10 mouse cellular contexts compared by ENCODE assay signal in the genomic region with DNA sequence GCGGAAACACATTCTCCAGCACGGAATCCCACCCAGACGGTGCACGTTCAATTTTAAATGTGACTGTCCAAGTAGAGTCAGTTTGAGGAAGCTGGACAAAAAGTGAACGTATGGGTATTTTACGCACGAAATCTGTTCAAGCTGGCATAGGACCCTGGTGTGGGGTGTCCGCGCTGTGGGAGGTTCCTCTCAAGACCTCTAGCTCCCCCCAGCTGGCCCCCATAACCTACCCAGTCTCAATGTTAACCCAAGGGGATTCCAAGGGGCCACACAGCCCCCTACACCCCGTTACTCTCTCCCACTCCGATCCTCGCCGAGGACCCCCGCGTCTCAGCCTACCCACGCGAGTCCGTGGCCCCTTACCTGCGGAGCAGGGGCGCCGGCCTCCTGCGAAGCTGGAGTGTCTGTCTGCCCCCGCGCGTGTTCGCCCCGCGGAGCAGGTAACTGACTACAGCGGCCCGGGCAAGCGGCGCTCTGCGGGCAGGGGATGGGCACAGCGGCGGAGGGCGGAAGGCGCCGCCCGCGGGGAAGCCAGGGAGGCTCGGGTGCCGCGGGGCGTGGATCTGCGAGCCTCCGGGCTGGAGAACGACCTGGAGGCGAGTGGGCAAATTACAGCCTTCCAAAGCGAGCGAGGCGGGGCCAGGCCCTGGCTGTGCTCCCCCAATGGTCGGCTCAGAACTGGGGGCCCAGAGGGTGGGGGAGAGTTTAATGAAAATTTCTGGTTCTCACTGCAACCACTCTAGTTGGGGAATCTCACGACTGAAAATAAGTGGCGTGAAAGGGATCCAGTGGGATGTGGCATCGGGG. TPM values are rescaled to one million over a fixed set of nuclear protein-coding genes. Genes with fewer than 3 reads are reported as not detected.
DNase-seq lines count a peak whose midpoint lies in the region; ATAC-seq lines count a peak whose summit lies in the region.
"Not testable (repeated sequence)": the region's sequence is repeated elsewhere in the genome, so short reads cannot be mapped to it uniquely, and the experiment has no call there.
"Had no signal": no experiment of that assay in that cellular context is flagged by ENCODE, and none has a peak within 500 bp of the region (broad histone marks: within the 10 kb centered on the region; RNA-seq: fewer than 3 reads in every experiment).

No protein-coding gene starts in this region.

- not testable (repeated sequence) for H3K36me3 ChIP-seq in embryonic facial prominence, embryonic 15.5 days; heart, embryonic 12.5 days; intestine, embryonic 14.5 days (ENCODE audit: control insufficient read depth, insufficient read depth, low read length); limb, embryonic 12.5 days; neural tube, embryonic 15.5 days

- H3K27me3 ChIP-seq in embryonic facial prominence, embryonic 15.5 days, result peaks cover 49% of the 10 kb centered on the region
- H3K27me3 ChIP-seq in heart, embryonic 12.5 days (replicated peaks), result peaks cover 39% of the 10 kb centered on the region
- H3K27me3 ChIP-seq in intestine, embryonic 14.5 days (replicated peaks; ENCODE audit: control insufficient read depth, insufficient read depth, low read length), result peaks cover 57% of the 10 kb centered on the region
- peaks cover 57% of the 10 kb centered on the region for H3K27me3 ChIP-seq in limb, embryonic 12.5 days
- peaks cover 59% of the 10 kb centered on the region for H3K27me3 ChIP-seq in neural tube, embryonic 15.5 days (replicated peaks)

- not testable (repeated sequence) for H3K27ac ChIP-seq in embryonic facial prominence, embryonic 15.5 days (replicated peaks); heart, embryonic 12.5 days (ENCODE audit: poor library complexity, severe bottlenecking); intestine, embryonic 14.5 days (ENCODE audit: low read depth); limb, embryonic 12.5 days; neural tube, embryonic 15.5 days (replicated peaks)

- peak overlapping the region; percentile 69 for H3K4me3 ChIP-seq in embryonic facial prominence, embryonic 15.5 days (replicated peaks)
- H3K4me3 ChIP-seq in heart, embryonic 12.5 days, result peak overlapping the region; percentile 40
- peak overlapping the region; percentile 11; the same call in 1 of the 2 replicates for H3K4me3 ChIP-seq in intestine, embryonic 14.5 days (ENCODE audit: low read depth, low read length)
- H3K4me3 ChIP-seq in limb, embryonic 12.5 days (replicated peaks), result peak overlapping the region; percentile 69
- 0 out of 2 replicates have a peak overlapping the region, but pooled peaks have one; percentile 8 for H3K4me3 ChIP-seq in neural tube, embryonic 15.5 days (replicated peaks)

- WGBS in embryonic facial prominence, embryonic 15.5 days, result under 1% methylated on average over 55 of the region's 55 CpGs
- under 1% methylated on average over 55 of the region's 55 CpGs for WGBS in heart, embryonic 12.5 days
- under 1% methylated on average over 53 of the region's 55 CpGs for WGBS in intestine, embryonic 14.5 days
- WGBS in limb, embryonic 12.5 days, result 1% methylated on average over 55 of the region's 55 CpGs
- WGBS in neural tube, embryonic 15.5 days, result 1% methylated on average over 55 of the region's 55 CpGs

- peak overlapping the region; percentile 96 for H3K4me2 ChIP-seq in embryonic facial prominence, embryonic 15.5 days (replicated peaks)
- peak overlapping the region; percentile 83 for H3K4me2 ChIP-seq in heart, embryonic 12.5 days
- 0 out of 2 replicates have a peak overlapping the region, but pooled peaks have one; percentile 96 for H3K4me2 ChIP-seq in intestine, embryonic 14.5 days (ENCODE audit: low read length)
- H3K4me2 ChIP-seq in limb, embryonic 12.5 days, result peak overlapping the region; percentile 94
- peak overlapping the region; percentile 25; the same call in 1 of the 2 replicates for H3K4me2 ChIP-seq in neural tube, embryonic 15.5 days

- ATAC-seq in embryonic facial prominence, embryonic 15.5 days (ENCODE audit: insufficient number of reproducible peaks, low FRiP score, low TSS enrichment, low read depth); heart, embryonic 12.5 days (ENCODE audit: insufficient number of reproducible peaks, low FRiP score); intestine, embryonic 14.5 days (replicated peaks; ENCODE audit: low FRiP score, low TSS enrichment, low read depth); limb, embryonic 12.5 days (ENCODE audit: insufficient number of reproducible peaks, insufficient read depth, low FRiP score, low TSS enrichment, low read depth): not testable (repeated sequence)
- ATAC-seq in neural tube, embryonic 15.5 days (ENCODE audit: low FRiP score), result peak; percentile 19; the same call in 1 of the 2 replicates

- H3K9me3 ChIP-seq in embryonic facial prominence, embryonic 15.5 days (replicated peaks); heart, embryonic 12.5 days (replicated peaks); intestine, embryonic 14.5 days (ENCODE audit: control insufficient read depth, low read length); limb, embryonic 12.5 days; neural tube, embryonic 15.5 days (replicated peaks): not testable (repeated sequence)

- H3K9ac ChIP-seq in embryonic facial prominence, embryonic 15.5 days; heart, embryonic 12.5 days; intestine, embryonic 14.5 days (ENCODE audit: low read length); limb, embryonic 12.5 days (replicated peaks); neural tube, embryonic 15.5 days (replicated peaks): not testable (repeated sequence)

- peaks cover 31% of the 10 kb centered on the region for H3K4me1 ChIP-seq in embryonic facial prominence, embryonic 15.5 days
- peaks cover 17% of the 10 kb centered on the region for H3K4me1 ChIP-seq in heart, embryonic 12.5 days (replicated peaks)
- not testable (repeated sequence) for H3K4me1 ChIP-seq in intestine, embryonic 14.5 days (replicated peaks; ENCODE audit: control insufficient read depth, insufficient read depth, low read length)
- peaks cover 21% of the 10 kb centered on the region for H3K4me1 ChIP-seq in limb, embryonic 12.5 days (replicated peaks)
- H3K4me1 ChIP-seq in neural tube, embryonic 15.5 days, result peaks cover 34% of the 10 kb centered on the region

- peak; percentile 26 for DNase-seq in adrenal gland, adult 2 months
- DNase-seq in intestine, embryonic 14.5 days (ENCODE audit: low spot score), result peak; percentile 55
- DNase-seq in lung, postnatal 4 days, result peak; percentile 34 to 38
- peak; percentile 16 for DNase-seq in thymus, postnatal 25 days

RNA-seq across cellular contexts. Expression of a gene that starts 2.2 kb away (rescaled TPM):
- total RNA-seq in adrenal gland, adult 2 months (2021), result 1 to 10 TPM; 4.7 to 9.8 TPM
- 4.3 and 8.1 TPM in 2 replicates for polyA plus RNA-seq in adrenal gland, adult 2 months (2012; rRNA removed)
- polyA plus RNA-seq in embryonic facial prominence, embryonic 15.5 days (2015; fragmentation: Nextera tagmentation; extraction: Ambion mirVana), result 11.8 and 15.8 TPM in 2 replicates
- polyA plus RNA-seq in heart, embryonic 12.5 days (2016; fragmentation: Nextera tagmentation; extraction: Ambion mirVana), result 14.8 TPM in 2 replicates
- polyA plus RNA-seq in intestine, embryonic 14.5 days (2014; fragmentation: Nextera tagmentation; extraction: Ambion mirVana), result 31.6 and 32.8 TPM in 2 replicates
- polyA plus RNA-seq in limb, embryonic 12.5 days (2016; fragmentation: Nextera tagmentation; extraction: Ambion mirVana), result 18.6 and 22.9 TPM in 2 replicates
- polyA plus RNA-seq in neural tube, embryonic 15.5 days (2015; fragmentation: Nextera tagmentation; extraction: Ambion mirVana), result 1.6 and 3.4 TPM in 2 replicates

RNA-seq across cellular contexts. Expression of a gene that starts 7.1 kb away (rescaled TPM):
- total RNA-seq in adrenal gland, adult 2 months (2021), result 1 to 10 TPM in 1 of 2 experiments, under 1 TPM in 1; 0.31 to 2.2 TPM
- polyA plus RNA-seq in adrenal gland, adult 2 months (2012; rRNA removed), result 0.62 and 0.69 TPM in 2 replicates
- 5.1 and 5.6 TPM in 2 replicates for polyA plus RNA-seq in embryonic facial prominence, embryonic 15.5 days (2015; fragmentation: Nextera tagmentation; extraction: Ambion mirVana)
- 4.3 and 5.8 TPM in 2 replicates for polyA plus RNA-seq in heart, embryonic 12.5 days (2016; fragmentation: Nextera tagmentation; extraction: Ambion mirVana)
- 4.7 and 6.6 TPM in 2 replicates for polyA plus RNA-seq in intestine, embryonic 14.5 days (2014; fragmentation: Nextera tagmentation; extraction: Ambion mirVana)
- polyA plus RNA-seq in limb, embryonic 12.5 days (2016; fragmentation: Nextera tagmentation; extraction: Ambion mirVana), result 14.1 and 14.5 TPM in 2 replicates
- 0.91 and 1.4 TPM in 2 replicates for polyA plus RNA-seq in neural tube, embryonic 15.5 days (2015; fragmentation: Nextera tagmentation; extraction: Ambion mirVana)
- total RNA-seq: left cerebral cortex, adult 18-20 months had no signal
- polyA plus RNA-seq: frontal cortex, adult 2 months had no signal

RNA-seq across cellular contexts. Expression of a gene that starts 7.1 kb away (rescaled TPM):
- total RNA-seq in adrenal gland, adult 2 months (2021), result under 1 TPM in 1 of 2 experiments, not detected in 1; 0.95 TPM
- polyA plus RNA-seq in adrenal gland, adult 2 months (2012; rRNA removed), result 0.55 and 0.76 TPM in 2 replicates
- polyA plus RNA-seq in embryonic facial prominence, embryonic 15.5 days (2015; fragmentation: Nextera tagmentation; extraction: Ambion mirVana), result 0.62 and 0.71 TPM in 2 replicates
- 0.35 and 0.55 TPM in 2 replicates for polyA plus RNA-seq in heart, embryonic 12.5 days (2016; fragmentation: Nextera tagmentation; extraction: Ambion mirVana)
- polyA plus RNA-seq in intestine, embryonic 14.5 days (2014; fragmentation: Nextera tagmentation; extraction: Ambion mirVana), result 0.28 and 0.55 TPM in 2 replicates
- 0.22 and 0.49 TPM in 2 replicates for polyA plus RNA-seq in limb, embryonic 12.5 days (2016; fragmentation: Nextera tagmentation; extraction: Ambion mirVana)
- polyA plus RNA-seq in neural tube, embryonic 15.5 days (2015; fragmentation: Nextera tagmentation; extraction: Ambion mirVana), result 0.23 and 0.46 TPM in 2 replicates

Comparison
In these comparisons a context has a peak if more than half of its experiments do, and no peak if none do; other contexts are left out.
1. H3K4me2 ChIP-seq: peak in every context shown above with its lines; median percentile 96 in embryonic facial prominence, embryonic 15.5 days; 96 in intestine, embryonic 14.5 days; 94 in limb, embryonic 12.5 days; 83 in heart, embryonic 12.5 days; 25 in neural tube, embryonic 15.5 days.
2. H3K4me3 ChIP-seq: peak in every context shown above with its lines; median percentile 69 in embryonic facial prominence, embryonic 15.5 days; 69 in limb, embryonic 12.5 days; 40 in heart, embryonic 12.5 days; 11 in intestine, embryonic 14.5 days; 8 in neural tube, embryonic 15.5 days.